Mouse (Mus musculus): ENCODE data around the gene Dedd. TPM values are rescaled to one million over a fixed set of nuclear protein-coding genes. Genes with fewer than 3 reads are reported as not detected.
"Not testable (repeated sequence)": the region's sequence is repeated elsewhere in the genome, so short reads cannot be mapped to it uniquely, and the experiment has no call there.

The Dedd gene
- total RNA-seq, 2 experiments from 2014 or later = 21.3 to 24.2 TPM

GRCm38 (mm10) chr1:171298226-171298625, 30.7 kb upstream of the Dedd start:
- DNase-seq = no peak
- intact Hi-C loops (cut with DNase I) = no loop called here

- intact Hi-C loops (cut with DNase I); DNase-seq: not testable (repeated sequence)
These were observed 22.8 kb upstream of the Dedd start for GRCm38 (mm10) chr1:171306157-171306556.

- intact Hi-C loops (cut with DNase I) = no loop called here
- DNase-seq = no peak
These were observed 19.6 kb upstream of the Dedd start for GRCm38 (mm10) chr1:171309321-171309720.

- intact Hi-C loops (cut with DNase I) = loop anchor here (5.0 kb wide), 2 partner anchors 158 to 248 kb away; no protein-coding TSS in a partner anchor
- no peak for DNase-seq
These were observed 9.2 kb upstream of the Dedd start for GRCm38 (mm10) chr1:171319748-171320147.

GRCm38 (mm10) chr1:171320151-171320550, 8.8 kb upstream of the Dedd start:
- intact Hi-C loops (cut with DNase I) = loop anchor here (5.0 kb wide), 2 partner anchors 157 to 247 kb away; no protein-coding TSS in a partner anchor

GRCm38 (mm10) chr1:171321415-171321814, 7.5 kb upstream of the Dedd start:
- intact Hi-C loops (cut with DNase I) = loop anchor here (5.0 kb wide), 2 partner anchors 156 to 246 kb away; no protein-coding TSS in a partner anchor
- DNase-seq = no peak

More at GRCm38 (mm10) chr1:171320151-171320550, 8.8 kb upstream of the Dedd start:
- DNase-seq = no peak

GRCm38 (mm10) chr1:171322012-171322411, 6.9 kb upstream of the Dedd start:
- no peak for DNase-seq
- intact Hi-C loops (cut with DNase I) = loop anchor here (2.0 to 5.0 kb wide), 3 partner anchors 35 to 245 kb away; no protein-coding TSS in a partner anchor

- intact Hi-C loops (cut with DNase I) = no loop called here
- DNase-seq = no peak
These were observed 3.4 kb upstream of the Dedd start for GRCm38 (mm10) chr1:171325571-171325970.

GRCm38 (mm10) chr1:171326588-171326987, 2.4 kb upstream of the Dedd start:
- DNase-seq; intact Hi-C loops (cut with DNase I): not testable (repeated sequence)

- intact Hi-C loops (cut with DNase I) = loop anchor here (1.0 kb wide), 1 partner anchor 34 kb away; no protein-coding TSS in a partner anchor
- DNase-seq = no peak
These were observed 701 bp upstream of the Dedd start for GRCm38 (mm10) chr1:171328244-171328643.

- intact Hi-C loops (cut with DNase I) = loop anchor here (1.0 to 5.0 kb wide), 3 partner anchors 16 to 82 kb away; partner anchors contain the start of genes Nit1, Pfdn2 and Usf1
- peak; percentile 23 to 48 for DNase-seq
These were observed 679 bp downstream of the Dedd start for GRCm38 (mm10) chr1:171329433-171330215.

GRCm38 (mm10) chr1:171330216-171330560, 1.2 kb downstream of the Dedd start:
- DNase-seq = no peak
- intact Hi-C loops (cut with DNase I) = loop anchor here (1.0 to 5.0 kb wide), 2 partner anchors 15 to 83 kb away; partner anchors contain the start of genes Nit1 and Pfdn2

- intact Hi-C loops (cut with DNase I) = no loop called here
- DNase-seq = no peak
These were observed 13.6 kb downstream of the Dedd start for GRCm38 (mm10) chr1:171342262-171343207.

GRCm38 (mm10) chr1:171343922-171344677, 15.2 kb downstream of the Dedd start:
- intact Hi-C loops (cut with DNase I) = no loop called here
- no peak for DNase-seq

- DNase-seq = no peak
- intact Hi-C loops (cut with DNase I) = loop anchor here (1.0 kb wide), 1 partner anchor 14 kb away; no protein-coding TSS in a partner anchor
These were observed 15.8 kb downstream of the Dedd start for GRCm38 (mm10) chr1:171344715-171345114.

- intact Hi-C loops (cut with DNase I) = loop anchor here (1.0 kb wide), 1 partner anchor 15 kb away; no protein-coding TSS in a partner anchor
- peak; percentile 88 to 91 for DNase-seq
These were observed 16.5 kb downstream of the Dedd start, which contains the start of the genes Nit1 and Pfdn2 for GRCm38 (mm10) chr1:171345225-171346094. Gene Nit1, minus strand, starts transcription at chr1:171345646. Gene Pfdn2, plus strand, starts transcription at chr1:171345670.

GRCm38 (mm10) chr1:171346095-171346450, 17.1 kb downstream of the Dedd start:
- intact Hi-C loops (cut with DNase I) = no loop called here
- DNase-seq = no peak

GRCm38 (mm10) chr1:171348665-171349064, 19.7 kb downstream of the Dedd start:
- intact Hi-C loops (cut with DNase I) = no loop called here
- DNase-seq = no peak

GRCm38 (mm10) chr1:171349210-171349609, 20.3 kb downstream of the Dedd start:
- intact Hi-C loops (cut with DNase I) = no loop called here
- DNase-seq = no peak
